Mouse (Mus musculus) forebrain, embryonic 14.5 days (tissue): ENCODE data around the gene Grhl1. TPM values are rescaled to one million over a fixed set of nuclear protein-coding genes. Genes with fewer than 3 reads are reported as not detected.
"Not testable (repeated sequence)": the region's sequence is repeated elsewhere in the genome, so short reads cannot be mapped to it uniquely, and the experiment has no call there.

Experiments used
- ATAC-seq: fragments of 200-750 bp; cut with Nextera tagmentation; 2 replicates; pipeline ENCODE4 v1.8.0; 2017; ENCODE audit warnings: mild to moderate bottlenecking, moderate library complexity
- DNase-seq: peaks from one replicate; pipeline ENCODE4 v3.0.0-alpha.2; 2015; ENCODE audit warnings: low spot score
- H3K27ac ChIP-seq: fragments of 300-500 bp; sonication (generic); 2 replicates; pipeline ENCODE4 v1.5.1; 2014; ENCODE audit warnings: low read depth, mild to moderate bottlenecking, control low read depth, low read length, moderate library complexity
- H3K27me3 ChIP-seq: fragments of 300-500 bp; sonication (generic); replicated peaks from 2 replicates; pipeline ENCODE4 v1.6.1; 2014; ENCODE audit warnings: low read length, control low read depth, mixed read lengths; ENCODE audit not compliant: control insufficient read depth, insufficient read depth
- H3K36me3 ChIP-seq: fragments of 300-500 bp; sonication (generic); 2 replicates; pipeline ENCODE4 v1.6.1; 2014; ENCODE audit warnings: low read length, control low read depth; ENCODE audit not compliant: control insufficient read depth, insufficient read depth
- H3K4me1 ChIP-seq: fragments of 300-500 bp; sonication (generic); 2 replicates; pipeline ENCODE4 v1.6.1; 2014; ENCODE audit warnings: antibody characterized with exemption, low read length, control low read depth; ENCODE audit not compliant: control insufficient read depth, insufficient read depth
- H3K4me2 ChIP-seq: fragments of 300-500 bp; sonication (generic); 2 replicates; pipeline ENCODE4 v1.6.1; 2014; ENCODE audit warnings: mild to moderate bottlenecking, control low read depth, low read length
- H3K4me3 ChIP-seq: fragments of 300-500 bp; sonication (generic); 2 replicates; pipeline ENCODE4 v1.5.1; 2014; ENCODE audit warnings: low read depth, low read length, control low read depth
- H3K9ac ChIP-seq: fragments of 300-500 bp; sonication (generic); 2 replicates; pipeline ENCODE4 v1.6.1; 2014; ENCODE audit warnings: mild to moderate bottlenecking, low read length, control low read depth, moderate library complexity
- H3K9me3 ChIP-seq: fragments of 300-500 bp; sonication (generic); replicated peaks from 2 replicates; pipeline ENCODE4 v1.6.1; 2016; ENCODE audit warnings: low read length, control low read depth, mixed read lengths; ENCODE audit not compliant: control insufficient read depth
- WGBS: fragments of 180-500 bp; shearing (Covaris S2); extraction: QIAGEN DNeasy Blood & Tissue Kit; methylation state at CpG from one replicate; pipeline ENCODE4 v1.1.7; 2014; 5-methylcytosine and 5-hydroxymethylcytosine counted together
- polyA plus RNA-seq: library from polyadenylated mRNA; unstranded; fragments of >200 nt; fragmentation: Nextera tagmentation; extraction: Ambion mirVana; gene quantifications from 2 replicates; pipeline ENCODE4 v1.2.1, GENCODE M21; 2014

Gene Grhl1
- 0.72 and 0.79 TPM in 2 replicates for polyA plus RNA-seq

- DNase-seq (peak; percentile 97), ATAC-seq (peak; percentile 100)
- Histone ChIP-seq H3K27me3 (peaks cover 10% of the 10 kb centered on the region), H3K4me2 (peak within 1 kb of the TSS; percentile 84), H3K9me3 (no peaks in the 10 kb centered on the region), H3K9ac (peak within 1 kb of the TSS; percentile 62), H3K4me3 (peak within 1 kb of the TSS; percentile 65), H3K27ac (no peak within 1 kb of the TSS), H3K36me3 (no peaks in the 10 kb centered on the region), H3K4me1 (0 out of 2 replicates have a peak, but pooled peaks cover 4% of the 10 kb centered on the region)
- 2% methylated on average over 51 of the region's 64 CpGs for WGBS
Observed at GRCm38 (mm10) chr12:24571523-24572392, at the start of gene Grhl1. Grhl1 (plus strand) TSS chr12:24572283.

- 93% methylated on average over 7 of the region's 7 CpGs for WGBS
Observed at GRCm38 (mm10) chr12:24525065-24525464, 47.0 kb upstream of the Grhl1 start.

DNA sequence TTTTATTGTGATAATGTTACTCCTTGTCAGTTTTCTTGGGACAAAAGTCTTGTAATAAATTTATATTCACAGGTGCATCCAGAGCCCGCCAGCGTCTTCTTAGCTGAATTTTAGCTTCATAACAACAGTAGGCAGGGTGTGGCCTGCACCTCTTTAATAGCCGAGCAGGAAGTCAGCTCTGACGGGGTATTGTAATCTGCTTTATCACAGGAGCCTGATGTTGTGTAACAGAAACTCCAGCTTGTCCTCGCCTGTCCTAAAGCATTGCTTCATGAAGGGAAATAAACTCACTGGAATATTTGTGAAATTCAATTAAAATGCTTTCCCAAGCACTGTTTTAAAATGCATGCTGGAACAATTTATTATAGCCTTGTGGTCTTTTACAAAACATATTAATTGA, 35.7 kb upstream of the Grhl1 start:
- 42% methylated on average over 5 of the region's 5 CpGs for WGBS
- Histone ChIP-seq H3K9me3 (no peaks in the 10 kb centered on the region), H3K9ac (no peak overlapping the region), H3K27me3 (no peaks in the 10 kb centered on the region), H3K4me1 (no peaks in the 10 kb centered on the region; the same call in 1 of the 2 replicates), H3K27ac (no peak overlapping the region), H3K4me3 (no peak overlapping the region), H3K4me2 (no peak overlapping the region), H3K36me3 (peaks cover 10% of the 10 kb centered on the region; the same call in 1 of the 2 replicates)
- ATAC-seq (no peak), DNase-seq (no peak)

More at GRCm38 (mm10) chr12:24525065-24525464, 47.0 kb upstream of the Grhl1 start:
- DNase-seq, H3K27ac ChIP-seq, H3K4me2 ChIP-seq, ATAC-seq, H3K4me1 ChIP-seq, H3K27me3 ChIP-seq, H3K9me3 ChIP-seq, H3K4me3 ChIP-seq, H3K9ac ChIP-seq: not testable (repeated sequence)
- peaks cover 30% of the 10 kb centered on the region for H3K36me3 ChIP-seq

- Histone ChIP-seq H3K4me1 (no peaks in the 10 kb centered on the region; the same call in 1 of the 2 replicates), H3K4me3 (no peak overlapping the region), H3K27me3 (no peaks in the 10 kb centered on the region), H3K27ac (no peak overlapping the region; the same call in 1 of the 2 replicates), H3K9me3 (no peaks in the 10 kb centered on the region), H3K9ac (no peak overlapping the region), H3K36me3 (peaks cover 5% of the 10 kb centered on the region; the same call in 1 of the 2 replicates), H3K4me2 (no peak overlapping the region)
- 13% methylated on average over 2 of the region's 2 CpGs for WGBS
- no peak for DNase-seq
- ATAC-seq = no peak
Observed at GRCm38 (mm10) chr12:24537201-24537600, 34.9 kb upstream of the Grhl1 start.

- no peaks in the 10 kb centered on the region; the same call in 1 of the 2 replicates for H3K4me1 ChIP-seq
- H3K27ac ChIP-seq = no peak overlapping the region
- no peaks in the 10 kb centered on the region for H3K9me3 ChIP-seq
- peaks cover 5% of the 10 kb centered on the region; the same call in 1 of the 2 replicates for H3K36me3 ChIP-seq
- H3K27me3 ChIP-seq = no peaks in the 10 kb centered on the region
- ATAC-seq (peak; percentile 57), DNase-seq (peak; percentile 44)
- 41% methylated on average over 4 of the region's 4 CpGs for WGBS
- no peak overlapping the region for H3K4me3 ChIP-seq
- H3K4me2 ChIP-seq = no peak overlapping the region
- H3K9ac ChIP-seq = no peak overlapping the region
Observed at GRCm38 (mm10) chr12:24537965-24538364, 34.1 kb upstream of the Grhl1 start.

DNA sequence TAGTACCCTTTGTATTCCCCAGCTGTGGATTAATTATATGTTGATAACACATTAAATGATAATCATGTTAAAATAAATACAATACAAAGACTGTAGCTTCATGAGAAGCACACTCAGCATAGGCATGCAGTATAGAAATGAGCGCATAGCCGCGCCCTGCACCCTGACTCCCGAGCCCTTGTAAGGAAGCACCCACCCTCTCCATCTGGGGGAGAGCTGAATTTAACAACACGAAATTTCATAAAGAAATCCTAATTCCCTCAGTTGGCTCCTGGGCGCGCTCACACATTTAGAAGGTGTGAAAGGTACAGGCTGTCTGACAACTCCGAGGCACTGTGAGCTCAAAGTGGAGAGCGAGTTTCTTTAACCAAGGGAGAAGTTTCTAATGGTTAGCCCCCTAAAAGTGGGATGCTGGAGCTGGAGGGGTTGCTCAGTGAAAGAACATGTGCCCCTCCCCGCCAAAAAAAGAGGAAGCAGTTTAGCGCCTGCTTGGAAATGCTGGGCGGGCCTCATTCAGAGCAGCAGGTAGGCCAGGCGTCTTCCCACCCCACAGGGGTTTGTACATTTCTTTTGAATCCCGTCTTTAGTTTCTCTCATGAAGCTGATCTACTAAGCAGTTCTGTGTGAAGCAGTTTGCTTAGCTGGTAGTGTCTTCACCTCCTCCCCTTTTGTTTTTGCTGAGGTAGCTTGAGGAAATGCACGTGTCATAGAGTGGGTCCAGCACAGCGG, 30.5 kb upstream of the Grhl1 start:
- DNase-seq = no peak
- Histone ChIP-seq H3K27ac (no peak overlapping the region), H3K4me3 (no peak overlapping the region), H3K9me3 (no peaks in the 10 kb centered on the region), H3K4me1 (no peaks in the 10 kb centered on the region; the same call in 1 of the 2 replicates), H3K4me2 (no peak overlapping the region), H3K9ac (no peak overlapping the region), H3K27me3 (no peaks in the 10 kb centered on the region), H3K36me3 (peaks cover 15% of the 10 kb centered on the region; the same call in 1 of the 2 replicates)
- ATAC-seq = no peak
- WGBS = 79% methylated on average over 16 of the region's 16 CpGs

- Histone ChIP-seq H3K9ac (no peak overlapping the region), H3K9me3 (no peaks in the 10 kb centered on the region), H3K27me3 (no peaks in the 10 kb centered on the region), H3K4me3 (no peak overlapping the region), H3K36me3 (peaks cover 38% of the 10 kb centered on the region), H3K4me1 (no peaks in the 10 kb centered on the region), H3K27ac (no peak overlapping the region), H3K4me2 (no peak overlapping the region)
- DNase-seq (no peak), ATAC-seq (no peak)
- WGBS = 88% methylated on average over 8 of the region's 8 CpGs
Observed at GRCm38 (mm10) chr12:24547686-24548085, 24.4 kb upstream of the Grhl1 start.

- ATAC-seq (no peak), DNase-seq (no peak)
- Histone ChIP-seq H3K27ac (no peak overlapping the region), H3K4me2 (no peak overlapping the region), H3K9ac (no peak overlapping the region), H3K4me1 (no peaks in the 10 kb centered on the region), H3K36me3 (peaks cover 38% of the 10 kb centered on the region), H3K4me3 (no peak overlapping the region), H3K27me3 (no peaks in the 10 kb centered on the region), H3K9me3 (no peaks in the 10 kb centered on the region)
- 79% methylated on average over 6 of the region's 6 CpGs for WGBS
Observed at GRCm38 (mm10) chr12:24548885-24549284, 23.2 kb upstream of the Grhl1 start.
